Mouse (Mus musculus): ENCODE data around the gene Brd9.
"Not testable (repeated sequence)": the region's sequence is repeated elsewhere in the genome, so short reads cannot be mapped to it uniquely, and the experiment has no call there.

Gene Brd9

GRCm38 (mm10) chr13:73990761-73991160 is 53.1 kb downstream of the Brd9 start:
- DNase-seq (ENCODE audit: low spot score), result no peak

- DNase-seq (ENCODE audit: low spot score), result no peak
Observed at GRCm38 (mm10) chr13:73991267-73991666, 53.7 kb downstream of the Brd9 start.

- DNase-seq (ENCODE audit: low spot score), result no peak
Observed at GRCm38 (mm10) chr13:73996456-73996855, 58.8 kb downstream of the Brd9 start.

- no peak for DNase-seq (ENCODE audit: low spot score)
Observed at GRCm38 (mm10) chr13:74000519-74000918, 62.9 kb downstream of the Brd9 start.

GRCm38 (mm10) chr13:74000961-74001360 is 63.4 kb downstream of the Brd9 start:
- no peak for DNase-seq (ENCODE audit: low spot score)

GRCm38 (mm10) chr13:74001492-74001891 is 63.9 kb downstream of the Brd9 start:
- DNase-seq (ENCODE audit: low spot score), result no peak

GRCm38 (mm10) chr13:74006881-74007280 is 69.3 kb downstream of the Brd9 start:
- not testable (repeated sequence) for DNase-seq (ENCODE audit: low spot score)

GRCm38 (mm10) chr13:74008216-74008615 is 70.6 kb downstream of the Brd9 start:
- DNase-seq (ENCODE audit: low spot score), result not testable (repeated sequence)

GRCm38 (mm10) chr13:74008948-74009718 is 71.5 kb downstream of the Brd9 start, which contains the start of gene Tppp:
Gene Tppp, plus strand, starts transcription at chr13:74009407.
- peak; percentile 88 for DNase-seq (ENCODE audit: low spot score)

GRCm38 (mm10) chr13:74009791-74010614 is 72.4 kb downstream of the Brd9 start:
- peak; percentile 4 for DNase-seq (ENCODE audit: low spot score)

Data from T-cell, adult 2 months (primary cell).